In genomic region chr1:40626954-40627353, GRCm38 (mm10) we compare ENCODE assay signal across 25 mouse cellular contexts. TPM values are rescaled to one million over a fixed set of nuclear protein-coding genes. Genes with fewer than 3 reads are reported as not detected.
DNase-seq lines count a peak whose midpoint lies in the region; ATAC-seq and TF ChIP-seq lines count a peak whose summit lies in the region.
"Had no signal": no experiment of that assay in that cellular context is flagged by ENCODE, and none has a peak within 500 bp of the region (broad histone marks: within the 10 kb centered on the region; RNA-seq: fewer than 3 reads in every experiment).

No protein-coding gene starts in this region.

- ATAC-seq in stomach, postnatal 0 days (ENCODE audit: low FRiP score, low TSS enrichment) = peak; percentile 72
- no peak for ATAC-seq in neural tube, embryonic 15.5 days (ENCODE audit: low FRiP score)
- ATAC-seq: activated CD4-positive, CD25-positive, alpha-beta regulatory T cell, adult 4 months; CD4-positive, CD25-positive, alpha-beta regulatory T cell, adult 4 months; Patski had no signal

- H3K36me3 ChIP-seq in limb, embryonic 10.5 days = no peaks in the 10 kb centered on the region
- no peaks in the 10 kb centered on the region for H3K36me3 ChIP-seq in stomach, postnatal 0 days (ENCODE audit: control insufficient read depth, insufficient read depth, low read length)
- no peaks in the 10 kb centered on the region for H3K36me3 ChIP-seq in neural tube, embryonic 15.5 days
- H3K36me3 ChIP-seq: G1E had no signal

- H3K4me1 ChIP-seq in limb, embryonic 10.5 days = no peaks in the 10 kb centered on the region
- H3K4me1 ChIP-seq in stomach, postnatal 0 days (replicated peaks; ENCODE audit: control insufficient read depth, insufficient read depth) = no peaks in the 10 kb centered on the region
- H3K4me1 ChIP-seq in neural tube, embryonic 15.5 days = no peaks in the 10 kb centered on the region

- H3K27ac ChIP-seq in layer of hippocampus, adult 2 months = peak overlapping the region; percentile 82
- H3K27ac ChIP-seq in limb, embryonic 10.5 days = no peak overlapping the region
- H3K27ac ChIP-seq in stomach, postnatal 0 days (replicated peaks) = 0 out of 2 replicates have a peak overlapping the region, but pooled peaks have one; percentile 5
- no peak overlapping the region for H3K27ac ChIP-seq in neural tube, embryonic 15.5 days (replicated peaks)

- H3K4me3 ChIP-seq in layer of hippocampus, adult 2 months = no peak overlapping the region
- H3K4me3 ChIP-seq in limb, embryonic 10.5 days = no peak overlapping the region
- no peak overlapping the region for H3K4me3 ChIP-seq in stomach, postnatal 0 days (ENCODE audit: low read depth, low read length)
- no peak overlapping the region for H3K4me3 ChIP-seq in neural tube, embryonic 15.5 days (replicated peaks)

- no peak for TF ChIP-seq EP300 in stomach, postnatal 0 days (optimal IDR thresholded peaks at IDR 0.05)

- H3K9ac ChIP-seq in stomach, postnatal 0 days (ENCODE audit: low read length) = no peak overlapping the region
- H3K9ac ChIP-seq in neural tube, embryonic 15.5 days (replicated peaks) = no peak overlapping the region

- no peaks in the 10 kb centered on the region for H3K27me3 ChIP-seq in limb, embryonic 10.5 days (ENCODE audit: low read depth, poor library complexity, severe bottlenecking)
- no peaks in the 10 kb centered on the region for H3K27me3 ChIP-seq in stomach, postnatal 0 days (ENCODE audit: control insufficient read depth, insufficient read depth, low read length)
- H3K27me3 ChIP-seq in neural tube, embryonic 15.5 days (replicated peaks) = no peaks in the 10 kb centered on the region
- H3K27me3 ChIP-seq: CH12.LX had no signal

- no peaks in the 10 kb centered on the region for H3K9me3 ChIP-seq in limb, embryonic 10.5 days (replicated peaks)
- no peaks in the 10 kb centered on the region for H3K9me3 ChIP-seq in stomach, postnatal 0 days (ENCODE audit: control insufficient read depth, low read length)
- H3K9me3 ChIP-seq in neural tube, embryonic 15.5 days (replicated peaks) = no peaks in the 10 kb centered on the region
- H3K9me3 ChIP-seq: G1E had no signal

- DNase-seq in heart, adult 11 months = peak; percentile 64
- no peak for DNase-seq in heart, postnatal 4 days
- DNase-seq in layer of hippocampus, adult 2 months (ENCODE audit: low spot score in 2 of 2) = no peak
- no peak for DNase-seq in layer of hippocampus, postnatal 36 days
- DNase-seq in limb, embryonic 10.5 days (ENCODE audit: low spot score) = peak; percentile 8
- no peak for DNase-seq in stomach, postnatal 0 days (ENCODE audit: low spot score)
- no peak for DNase-seq in embryo, embryonic 10.5 days (ENCODE audit: low spot score)
- DNase-seq: adrenal gland, adult 2 months; adrenal gland, adult 8-10 months; adrenal gland, postnatal 10 days; adrenal gland, postnatal 14 days; adrenal gland, postnatal 25 days; adrenal gland, postnatal 36 days; B cell, adult 2 months; cerebellum, adult 11 months; cerebellum, adult 11-12 months had no signal

- no peak overlapping the region for H3K4me2 ChIP-seq in stomach, postnatal 0 days (replicated peaks; ENCODE audit: low read depth)
- no peak overlapping the region for H3K4me2 ChIP-seq in neural tube, embryonic 15.5 days

- TF ChIP-seq CTCF in layer of hippocampus, adult 2 months (conservative IDR thresholded peaks at IDR 0.05) = no peak
- no peak for TF ChIP-seq CTCF in stomach, postnatal 0 days (IDR thresholded peaks at IDR 0.05; ENCODE audit: low read depth)

RNA-seq across cellular contexts. Expression of gene Slc9a4, which starts 47.1 kb away (rescaled TPM):
- not detected for total RNA-seq in heart, postnatal 4 days (2021)
- total RNA-seq in layer of hippocampus, adult 2 months (2021) = 10 to 100 TPM; 22.5 to 23.3 TPM
- 10 to 100 TPM; 19.5 to 22.2 TPM for total RNA-seq in layer of hippocampus, postnatal 36 days (2021)
- not detected in 2 replicates for polyA plus RNA-seq in limb, embryonic 10.5 days (2016; fragmentation: Nextera tagmentation; extraction: Ambion mirVana)
- polyA plus RNA-seq in stomach, postnatal 0 days (2015; fragmentation: Nextera tagmentation; extraction: Ambion mirVana) = 27.4 and 31.4 TPM in 2 replicates
- 0.09 and 0.10 TPM in 2 replicates for polyA plus RNA-seq in neural tube, embryonic 15.5 days (2015; fragmentation: Nextera tagmentation; extraction: Ambion mirVana)
- total RNA-seq: adrenal gland, adult 18-20 months; adrenal gland, adult 2 months; adrenal gland, adult 8-10 months; adrenal gland, postnatal 10 days; adrenal gland, postnatal 14 days; adrenal gland, postnatal 25 days; adrenal gland, postnatal 36 days; ES-E14; G1E; MEL had no signal
- polyA plus RNA-seq: activated CD4-positive, CD25-positive, alpha-beta regulatory T cell, adult 4 months; adrenal gland, adult 2 months; CD4-positive, CD25-positive, alpha-beta regulatory T cell, adult 4 months; G1E; Patski had no signal

RNA-seq across cellular contexts. Expression of gene Slc9a2, which starts 53.4 kb away (rescaled TPM):
- 1 to 10 TPM in 1 of 2 experiments, under 1 TPM in 1; 0.97 to 1.0 TPM for total RNA-seq in heart, postnatal 4 days (2021)
- 10 to 100 TPM; 26.0 to 28.2 TPM for total RNA-seq in layer of hippocampus, adult 2 months (2021)
- 10 to 100 TPM; 25.1 to 28.4 TPM for total RNA-seq in layer of hippocampus, postnatal 36 days (2021)
- not detected in 2 replicates for polyA plus RNA-seq in limb, embryonic 10.5 days (2016; fragmentation: Nextera tagmentation; extraction: Ambion mirVana)
- polyA plus RNA-seq in stomach, postnatal 0 days (2015; fragmentation: Nextera tagmentation; extraction: Ambion mirVana) = 13.9 and 14.2 TPM in 2 replicates
- polyA plus RNA-seq in neural tube, embryonic 15.5 days (2015; fragmentation: Nextera tagmentation; extraction: Ambion mirVana) = 0.26 and 0.68 TPM in 2 replicates
- total RNA-seq: adrenal gland, postnatal 14 days; CH12.LX; MEL had no signal
- polyA plus RNA-seq: activated CD4-positive, CD25-positive, alpha-beta regulatory T cell, adult 4 months; CD4-positive, CD25-positive, alpha-beta regulatory T cell, adult 4 months; G1E had no signal

Comparison
In these comparisons a context has a peak if more than half of its experiments do, and no peak if none do; other contexts are left out.
1. DNase-seq: peak in heart, adult 11 months (single experiment) and limb, embryonic 10.5 days (single experiment); none in heart, postnatal 4 days (single experiment), layer of hippocampus, adult 2 months (0 of 2), layer of hippocampus, postnatal 36 days (0 of 2), stomach, postnatal 0 days (single experiment) and embryo, embryonic 10.5 days (single experiment).
2. H3K27ac ChIP-seq: peak in layer of hippocampus, adult 2 months (single experiment) and stomach, postnatal 0 days (single experiment); none in limb, embryonic 10.5 days (single experiment) and neural tube, embryonic 15.5 days (single experiment).
3. RNA of gene Slc9a4, which starts 47.1 kb away (total RNA-seq): 22.5 to 23.3 TPM in layer of hippocampus, adult 2 months and 19.5 to 22.2 TPM in layer of hippocampus, postnatal 36 days; not detected in heart, postnatal 4 days; every median in the first group is over 10 times any median in the second.
4. RNA of gene Slc9a2, which starts 53.4 kb away (total RNA-seq): 25.1 to 28.4 TPM in layer of hippocampus, postnatal 36 days and 26.0 to 28.2 TPM in layer of hippocampus, adult 2 months; 0.97 to 1.0 TPM in heart, postnatal 4 days; every median in the first group is over 10 times any median in the second.